Mouse (Mus musculus): Measurements from ENCODE around the gene Cog5. TPM values are rescaled to one million over a fixed set of nuclear protein-coding genes. Genes with fewer than 3 reads are reported as not detected.

Gene Cog5
- polyA plus RNA-seq, 1 experiment from 2014 or later, result 34.8 TPM

DNA sequence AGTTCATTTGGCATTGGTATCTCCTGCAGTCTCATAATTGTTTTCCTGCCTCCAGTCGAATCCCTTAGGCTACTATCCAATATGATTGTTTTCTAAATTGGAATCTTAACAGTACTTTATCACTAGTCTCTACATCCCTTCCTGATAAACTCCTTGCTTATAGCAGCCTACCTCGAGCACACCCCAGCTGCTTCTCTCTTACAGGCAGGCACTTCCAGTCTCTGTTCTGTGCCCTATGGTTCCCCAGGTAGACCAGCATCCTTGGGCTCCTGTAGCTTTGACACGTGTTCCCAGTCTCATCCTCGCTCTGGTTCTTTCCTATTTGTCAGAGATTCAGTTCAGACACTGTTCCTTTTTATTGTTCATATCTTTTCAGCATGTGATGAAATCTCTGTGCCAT is 229.7 kb downstream of the Cog5 start:
- no peak for ATAC-seq (ENCODE audit: insufficient read depth, low FRiP score, low TSS enrichment)
- no peak overlapping the region for H3K4me2 ChIP-seq (ENCODE audit: low read depth)
- H3K4me3 ChIP-seq (ENCODE audit: low read depth, low read length), result no peak overlapping the region
- no peak for DNase-seq (ENCODE audit: low spot score)
- no peak overlapping the region for H3K9ac ChIP-seq (ENCODE audit: low read length)
- 89% methylated on average over 4 of the region's 4 CpGs for WGBS
- H3K4me1 ChIP-seq (ENCODE audit: control insufficient read depth, insufficient read depth, low read length), result no peaks in the 10 kb centered on the region
- H3K36me3 ChIP-seq (ENCODE audit: control insufficient read depth, insufficient read depth, low read length), result no peaks in the 10 kb centered on the region
- H3K27ac ChIP-seq (ENCODE audit: low read depth, low read length), result no peak overlapping the region
- no peaks in the 10 kb centered on the region for H3K9me3 ChIP-seq (ENCODE audit: control insufficient read depth, low read length)
- no peaks in the 10 kb centered on the region for H3K27me3 ChIP-seq (ENCODE audit: control insufficient read depth, insufficient read depth, low read length)

DNA sequence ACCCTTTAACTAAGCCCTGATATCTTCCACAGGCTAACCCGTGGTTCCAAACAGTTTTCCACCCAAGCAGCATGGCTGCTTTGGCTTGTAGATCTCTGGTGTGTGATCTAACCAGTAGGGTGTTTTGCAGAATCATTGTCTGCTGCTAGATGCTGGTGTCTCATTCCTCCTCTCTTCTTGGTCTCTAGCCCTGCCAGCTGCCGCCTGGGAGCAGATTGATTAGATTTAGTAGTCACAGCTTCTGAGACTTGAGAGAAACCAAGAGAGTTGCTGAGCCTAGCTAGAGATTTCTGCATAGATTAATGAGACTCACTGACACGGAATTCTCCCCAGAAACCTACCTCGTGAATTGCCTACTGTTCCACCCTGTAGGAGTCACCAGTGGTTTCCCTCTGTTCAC is 230.4 kb downstream of the Cog5 start:
- Histone ChIP-seq H3K4me2 (ENCODE audit: low read depth) (no peak overlapping the region), H3K9me3 (ENCODE audit: control insufficient read depth, low read length) (no peaks in the 10 kb centered on the region), H3K36me3 (ENCODE audit: control insufficient read depth, insufficient read depth, low read length) (no peaks in the 10 kb centered on the region), H3K9ac (ENCODE audit: low read length) (no peak overlapping the region), H3K27me3 (ENCODE audit: control insufficient read depth, insufficient read depth, low read length) (no peaks in the 10 kb centered on the region), H3K27ac (ENCODE audit: low read depth, low read length) (no peak overlapping the region), H3K4me3 (ENCODE audit: low read depth, low read length) (no peak overlapping the region), H3K4me1 (ENCODE audit: control insufficient read depth, insufficient read depth, low read length) (no peaks in the 10 kb centered on the region)
- no peak for ATAC-seq (ENCODE audit: insufficient read depth, low FRiP score, low TSS enrichment)
- WGBS, result 91% methylated on average over 4 of the region's 4 CpGs
- DNase-seq (ENCODE audit: low spot score), result no peak

DNA sequence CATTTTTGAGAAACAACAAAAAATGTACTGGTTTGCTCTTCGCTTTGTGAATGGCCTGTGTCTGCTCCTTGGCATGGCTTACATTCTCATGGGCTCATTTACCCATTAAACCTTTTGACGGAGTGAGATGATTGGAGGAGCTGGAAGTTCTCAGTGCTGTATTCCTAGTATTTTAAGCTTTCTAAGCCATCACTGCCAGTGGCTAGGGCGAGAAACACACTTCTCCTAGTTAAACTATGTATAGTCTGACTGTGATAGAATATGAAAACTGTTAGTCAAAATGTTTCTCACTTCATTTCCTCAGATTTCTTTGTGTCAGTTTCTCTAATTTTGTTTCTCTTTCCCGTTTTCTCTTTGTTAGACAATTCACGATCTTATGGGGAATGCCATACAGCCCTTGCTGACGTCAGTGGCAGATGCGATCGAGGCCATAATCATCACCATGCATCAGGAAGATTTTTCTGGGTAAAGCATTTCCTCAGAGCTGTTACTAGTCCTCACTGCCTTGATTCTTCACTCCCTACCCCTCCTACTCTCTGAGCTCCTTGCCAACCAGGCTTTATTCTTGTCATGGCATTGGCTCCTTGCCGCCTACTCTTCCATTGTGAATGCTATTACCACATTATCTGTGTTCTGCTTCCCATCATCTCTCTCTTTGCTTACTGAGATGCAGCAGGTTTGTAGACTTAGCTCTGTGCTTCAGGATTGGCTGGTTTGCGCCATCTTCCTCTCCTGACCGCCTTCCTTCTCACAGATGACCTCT is 231.4 kb downstream of the Cog5 start:
- ATAC-seq (ENCODE audit: insufficient read depth, low FRiP score, low TSS enrichment), result no peak

DNA sequence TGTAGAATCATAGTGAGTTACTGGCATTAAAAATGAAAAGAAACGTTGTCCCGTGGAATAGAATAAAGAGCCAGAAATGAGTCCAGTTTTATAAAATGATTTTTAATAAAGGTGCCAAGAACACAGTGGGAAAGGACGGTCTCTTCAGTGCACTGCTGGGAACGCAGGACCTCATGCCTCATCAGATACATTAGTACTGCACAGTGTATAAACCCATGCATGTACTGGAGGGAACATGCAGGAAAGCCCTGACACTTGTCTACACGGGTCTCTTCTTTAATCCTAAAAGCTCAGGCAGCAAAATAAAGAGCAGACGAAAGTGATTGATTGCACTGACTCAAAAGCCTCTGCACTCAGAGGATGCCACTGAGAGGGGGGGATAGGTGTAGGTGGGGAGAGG is 236.0 kb downstream of the Cog5 start:
- Histone ChIP-seq H3K9ac (ENCODE audit: low read length) (no peak overlapping the region), H3K4me1 (ENCODE audit: control insufficient read depth, insufficient read depth, low read length) (peaks cover 4% of the 10 kb centered on the region; the same call in 1 of the 2 replicates), H3K4me3 (ENCODE audit: low read depth, low read length) (no peak overlapping the region), H3K9me3 (ENCODE audit: control insufficient read depth, low read length) (no peaks in the 10 kb centered on the region), H3K36me3 (ENCODE audit: control insufficient read depth, insufficient read depth, low read length) (no peaks in the 10 kb centered on the region), H3K27me3 (ENCODE audit: control insufficient read depth, insufficient read depth, low read length) (no peaks in the 10 kb centered on the region), H3K4me2 (ENCODE audit: low read depth) (no peak overlapping the region), H3K27ac (ENCODE audit: low read depth, low read length) (no peak overlapping the region)
- 66% methylated on average over 6 of the region's 6 CpGs for whole genome bisulfite sequencing
- DNase-seq (ENCODE audit: low spot score), result no peak
- no peak for ATAC-seq (ENCODE audit: insufficient read depth, low FRiP score, low TSS enrichment)

More for the DNA sequence above, 231.4 kb downstream of the Cog5 start:
- no peaks in the 10 kb centered on the region for H3K27me3 ChIP-seq (ENCODE audit: control insufficient read depth, insufficient read depth, low read length)
- H3K4me1 ChIP-seq (ENCODE audit: control insufficient read depth, insufficient read depth, low read length), result no peaks in the 10 kb centered on the region
- H3K9me3 ChIP-seq (ENCODE audit: control insufficient read depth, low read length), result no peaks in the 10 kb centered on the region
- H3K4me3 ChIP-seq (ENCODE audit: low read depth, low read length), result no peak overlapping the region
- H3K9ac ChIP-seq (ENCODE audit: low read length), result no peak overlapping the region
- no peak overlapping the region for H3K4me2 ChIP-seq (ENCODE audit: low read depth)
- no peaks in the 10 kb centered on the region for H3K36me3 ChIP-seq (ENCODE audit: control insufficient read depth, insufficient read depth, low read length)
- no peak overlapping the region for H3K27ac ChIP-seq (ENCODE audit: low read depth, low read length)
- WGBS, result 95% methylated on average over 11 of the region's 11 CpGs
- no peak for DNase-seq (ENCODE audit: low spot score)

DNA sequence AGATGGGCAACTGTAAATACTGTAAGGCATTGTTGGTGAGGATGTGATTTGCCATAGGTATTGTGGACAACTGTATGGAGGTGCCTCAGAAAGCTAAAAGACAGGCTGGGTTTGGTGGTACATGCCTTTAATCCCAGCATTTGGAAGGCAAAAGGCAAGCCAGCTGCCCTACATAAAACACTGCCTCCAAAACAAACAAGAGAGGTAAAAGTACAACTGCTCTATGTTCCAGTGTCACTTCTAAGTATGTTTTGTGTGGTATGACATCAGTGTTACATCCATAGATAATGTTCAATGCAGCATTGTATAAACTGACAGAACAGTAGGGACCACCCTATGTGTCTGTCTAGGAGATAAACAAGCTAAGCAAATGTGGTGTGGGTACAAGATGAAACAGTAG is 237.4 kb downstream of the Cog5 start:
- Histone ChIP-seq H3K36me3 (ENCODE audit: control insufficient read depth, insufficient read depth, low read length) (no peaks in the 10 kb centered on the region), H3K9ac (ENCODE audit: low read length) (no peak overlapping the region), H3K4me2 (ENCODE audit: low read depth) (no peak overlapping the region), H3K9me3 (ENCODE audit: control insufficient read depth, low read length) (no peaks in the 10 kb centered on the region), H3K4me3 (ENCODE audit: low read depth, low read length) (no peak overlapping the region), H3K27ac (ENCODE audit: low read depth, low read length) (no peak overlapping the region), H3K27me3 (ENCODE audit: control insufficient read depth, insufficient read depth, low read length) (no peaks in the 10 kb centered on the region), H3K4me1 (ENCODE audit: control insufficient read depth, insufficient read depth, low read length) (peaks cover 14% of the 10 kb centered on the region)
- no peak for DNase-seq (ENCODE audit: low spot score)
- no peak for ATAC-seq (ENCODE audit: insufficient read depth, low FRiP score, low TSS enrichment)

DNA sequence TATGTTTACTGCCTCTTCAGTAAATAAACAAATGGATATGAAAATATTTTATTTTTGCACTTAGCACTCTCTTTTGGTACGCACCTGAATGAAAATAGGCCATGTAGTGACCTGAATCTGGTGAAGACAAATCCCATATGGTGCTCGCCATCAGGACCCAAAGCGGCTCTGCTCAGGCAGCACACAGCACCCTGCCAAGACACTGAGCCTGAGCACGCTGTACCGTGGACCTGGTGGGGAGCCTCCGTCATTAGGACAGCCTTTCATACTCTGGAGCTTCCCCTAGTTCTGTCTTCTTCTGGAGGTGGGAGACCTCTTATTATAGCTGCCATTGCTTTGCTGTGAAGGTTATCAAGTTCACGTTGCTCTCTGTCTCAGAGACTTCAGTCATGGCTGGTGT is 238.1 kb downstream of the Cog5 start:
- 89% methylated on average over 7 of the region's 7 CpGs for WGBS
- ATAC-seq (ENCODE audit: insufficient read depth, low FRiP score, low TSS enrichment), result no peak
- H3K36me3 ChIP-seq (ENCODE audit: control insufficient read depth, insufficient read depth, low read length), result no peaks in the 10 kb centered on the region
- H3K9ac ChIP-seq (ENCODE audit: low read length), result no peak overlapping the region
- no peaks in the 10 kb centered on the region for H3K9me3 ChIP-seq (ENCODE audit: control insufficient read depth, low read length)
- H3K27me3 ChIP-seq (ENCODE audit: control insufficient read depth, insufficient read depth, low read length), result no peaks in the 10 kb centered on the region
- DNase-seq (ENCODE audit: low spot score), result no peak
- H3K4me1 ChIP-seq (ENCODE audit: control insufficient read depth, insufficient read depth, low read length), result peaks cover 14% of the 10 kb centered on the region
- no peak overlapping the region for H3K4me3 ChIP-seq (ENCODE audit: low read depth, low read length)
- H3K27ac ChIP-seq (ENCODE audit: low read depth, low read length), result no peak overlapping the region
- no peak overlapping the region for H3K4me2 ChIP-seq (ENCODE audit: low read depth)

DNA sequence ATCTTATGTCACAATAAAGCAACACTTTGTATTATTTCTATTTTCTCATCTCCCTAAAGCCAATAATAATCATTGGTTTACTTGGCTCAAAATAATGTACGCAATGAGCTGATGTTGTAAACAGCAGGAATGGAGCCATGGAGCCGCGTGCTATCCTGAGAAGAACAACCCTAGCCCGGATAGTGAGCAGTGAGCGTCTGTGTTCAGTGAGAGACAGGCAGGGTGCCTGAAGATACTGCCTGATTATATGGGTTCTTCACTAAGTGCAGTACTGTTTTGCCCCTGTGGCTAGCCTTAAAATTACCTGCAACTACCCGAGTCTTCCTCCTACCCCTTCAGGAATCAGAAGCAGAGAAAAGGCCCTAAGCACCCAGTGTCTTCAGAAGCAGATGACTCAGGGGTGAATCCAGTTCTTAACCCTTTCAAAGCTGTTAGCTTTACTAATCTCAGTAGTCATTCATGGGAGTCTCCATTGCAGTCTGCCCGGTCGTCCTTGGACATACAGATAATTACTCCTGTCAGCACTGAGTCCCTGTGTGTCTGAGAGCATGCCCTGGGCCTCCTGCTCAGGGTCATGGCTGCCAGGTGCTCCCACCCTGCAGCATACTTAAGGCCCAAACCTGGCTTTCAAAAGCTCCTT is 240.5 kb downstream of the Cog5 start:
- DNase-seq (ENCODE audit: low spot score), result no peak
- WGBS, result 36% methylated on average over 8 of the region's 8 CpGs

DNA sequence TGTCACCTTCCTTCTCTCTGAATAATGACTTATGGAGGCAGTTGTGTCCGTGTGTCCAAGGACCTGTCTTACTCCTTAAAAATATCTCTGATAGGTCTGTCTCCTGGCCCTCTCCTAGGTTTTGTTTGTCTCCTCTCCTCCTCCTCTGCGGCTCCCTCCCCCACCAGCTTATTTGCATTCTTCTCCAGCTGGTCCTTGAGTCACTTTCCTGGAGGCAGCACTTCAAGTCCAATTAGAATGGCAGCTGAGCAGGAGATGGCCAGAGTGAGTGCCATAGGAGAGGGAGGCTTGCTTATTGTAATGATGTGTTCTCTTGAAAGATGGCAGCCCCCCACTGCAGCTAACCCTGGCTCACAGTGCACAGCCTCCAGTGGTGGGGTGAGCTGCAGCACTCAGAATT is 241.2 kb downstream of the Cog5 start:
- WGBS, result 12% methylated on average over 2 of the region's 2 CpGs
- Histone ChIP-seq H3K9ac (ENCODE audit: low read length) (no peak overlapping the region), H3K27ac (ENCODE audit: low read depth, low read length) (no peak overlapping the region), H3K9me3 (ENCODE audit: control insufficient read depth, low read length) (no peaks in the 10 kb centered on the region), H3K27me3 (ENCODE audit: control insufficient read depth, insufficient read depth, low read length) (no peaks in the 10 kb centered on the region), H3K4me3 (ENCODE audit: low read depth, low read length) (no peak overlapping the region), H3K36me3 (ENCODE audit: control insufficient read depth, insufficient read depth, low read length) (no peaks in the 10 kb centered on the region), H3K4me2 (ENCODE audit: low read depth) (no peak overlapping the region), H3K4me1 (ENCODE audit: control insufficient read depth, insufficient read depth, low read length) (peaks cover 14% of the 10 kb centered on the region)
- ATAC-seq (ENCODE audit: insufficient read depth, low FRiP score, low TSS enrichment) (peak; percentile 56), DNase-seq (ENCODE audit: low spot score) (no peak)

More for the DNA sequence above, 240.5 kb downstream of the Cog5 start:
- no peak overlapping the region for H3K4me2 ChIP-seq (ENCODE audit: low read depth)
- no peak overlapping the region for H3K27ac ChIP-seq (ENCODE audit: low read depth, low read length)
- no peaks in the 10 kb centered on the region for H3K36me3 ChIP-seq (ENCODE audit: control insufficient read depth, insufficient read depth, low read length)
- no peaks in the 10 kb centered on the region for H3K9me3 ChIP-seq (ENCODE audit: control insufficient read depth, low read length)
- no peak overlapping the region for H3K4me3 ChIP-seq (ENCODE audit: low read depth, low read length)
- peaks cover 14% of the 10 kb centered on the region for H3K4me1 ChIP-seq (ENCODE audit: control insufficient read depth, insufficient read depth, low read length)
- no peak overlapping the region for H3K9ac ChIP-seq (ENCODE audit: low read length)
- no peaks in the 10 kb centered on the region for H3K27me3 ChIP-seq (ENCODE audit: control insufficient read depth, insufficient read depth, low read length)
- ATAC-seq (ENCODE audit: insufficient read depth, low FRiP score, low TSS enrichment), result 0 out of 2 replicates have a peak, but pooled peaks have one; percentile 14

DNA sequence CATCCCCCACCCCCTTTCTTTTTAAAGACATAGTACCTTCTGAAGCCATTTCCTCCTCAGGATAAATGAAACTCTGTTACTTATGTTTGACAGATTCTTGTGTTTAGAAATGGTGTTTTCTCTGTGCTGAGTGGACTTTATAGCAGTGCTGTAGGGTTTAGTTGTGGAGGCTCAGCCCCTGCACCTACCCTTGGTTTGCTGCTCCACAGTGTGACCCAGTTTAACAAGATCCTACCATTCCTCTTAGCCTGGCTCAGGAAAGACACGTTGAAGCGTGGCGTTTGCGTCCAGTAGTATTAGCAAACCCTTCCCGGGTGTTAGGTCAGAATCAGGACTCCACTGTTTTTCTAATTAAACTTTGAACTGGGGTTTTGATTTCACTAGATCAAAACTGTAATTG is 241.6 kb downstream of the Cog5 start:
- Histone ChIP-seq H3K36me3 (ENCODE audit: control insufficient read depth, insufficient read depth, low read length) (no peaks in the 10 kb centered on the region), H3K27me3 (ENCODE audit: control insufficient read depth, insufficient read depth, low read length) (no peaks in the 10 kb centered on the region), H3K4me2 (ENCODE audit: low read depth) (no peak overlapping the region), H3K4me1 (ENCODE audit: control insufficient read depth, insufficient read depth, low read length) (peaks cover 14% of the 10 kb centered on the region), H3K27ac (ENCODE audit: low read depth, low read length) (no peak overlapping the region), H3K9me3 (ENCODE audit: control insufficient read depth, low read length) (no peaks in the 10 kb centered on the region), H3K4me3 (ENCODE audit: low read depth, low read length) (no peak overlapping the region), H3K9ac (ENCODE audit: low read length) (no peak overlapping the region)
- DNase-seq (ENCODE audit: low spot score), result no peak
- 0 out of 2 replicates have a peak, but pooled peaks have one; percentile 13 for ATAC-seq (ENCODE audit: insufficient read depth, low FRiP score, low TSS enrichment)
- WGBS, result 31% methylated on average over 5 of the region's 5 CpGs
